Mouse (Mus musculus) mouse embryonic stem cell (cell line): ENCODE results near the gene Tiam2.

Source experiments
- in situ Hi-C, 2 experiments: fragments of 300-500 bp; cut with MboI; formaldehyde crosslinking; loops; 1 replicate in 1 of 2; 3 replicates in 1 of 2; pipeline ENCODE4 v1.14.3; 2019 to 2020; ENCODE audit warnings: low sequenced_read_pairs in 2 of 2, low pct_unique_long_range_greater_than_20kb in 1 of 2, mixed read lengths in 1 of 2; ENCODE audit not compliant: unreplicated experiment in 1 of 2

Gene Tiam2

GRCm38 (mm10) chr17:3326148-3326902 is at the start of gene Tiam2:
Gene Tiam2 (plus strand): TSS chr17:3326573.
- in situ Hi-C loops: no loop called here

GRCm38 (mm10) chr17:3280321-3280720 is 46.1 kb upstream of the Tiam2 start:
- in situ Hi-C loops: no loop called here

- in situ Hi-C loops: no loop called here
These were observed 44.4 kb upstream of the Tiam2 start for GRCm38 (mm10) chr17:3281939-3282338.

- in situ Hi-C loops: no loop called here
These were observed 41.2 kb upstream of the Tiam2 start for GRCm38 (mm10) chr17:3285030-3285671.

GRCm38 (mm10) chr17:3286123-3286825 is 40.1 kb upstream of the Tiam2 start:
- in situ Hi-C loops: no loop called here

- in situ Hi-C loops: no loop called here
These were observed 38.0 kb upstream of the Tiam2 start for GRCm38 (mm10) chr17:3288341-3288740.

GRCm38 (mm10) chr17:3295097-3295496 is 31.3 kb upstream of the Tiam2 start:
- in situ Hi-C loops: no loop called here

- in situ Hi-C loops: no loop called here
These were observed 26.9 kb upstream of the Tiam2 start for GRCm38 (mm10) chr17:3299487-3299886.

GRCm38 (mm10) chr17:3305926-3306325 is 20.4 kb upstream of the Tiam2 start:
- in situ Hi-C loops: no loop called here

- in situ Hi-C loops: no loop called here
These were observed 12.4 kb upstream of the Tiam2 start for GRCm38 (mm10) chr17:3313711-3314624.

GRCm38 (mm10) chr17:3314625-3315020 is 11.8 kb upstream of the Tiam2 start:
- in situ Hi-C loops: no loop called here

GRCm38 (mm10) chr17:3315581-3315980 is 10.8 kb upstream of the Tiam2 start:
- in situ Hi-C loops: no loop called here

- in situ Hi-C loops: no loop called here
These were observed 518 bp downstream of the Tiam2 start for GRCm38 (mm10) chr17:3326903-3327279.

- in situ Hi-C loops: no loop called here
These were observed 962 bp downstream of the Tiam2 start for GRCm38 (mm10) chr17:3327335-3327734.

- in situ Hi-C loops: no loop called here
These were observed 2.4 kb downstream of the Tiam2 start for GRCm38 (mm10) chr17:3328820-3329219.

GRCm38 (mm10) chr17:3329429-3329828 is 3.1 kb downstream of the Tiam2 start:
- in situ Hi-C loops: no loop called here

GRCm38 (mm10) chr17:3331721-3332461 is 5.5 kb downstream of the Tiam2 start:
- in situ Hi-C loops: no loop called here

GRCm38 (mm10) chr17:3336161-3336739 is 9.9 kb downstream of the Tiam2 start:
- in situ Hi-C loops: no loop called here
